Mouse (Mus musculus) gonadal fat pad, adult 2 months (tissue): ENCODE data around the gene Gramd4. TPM values are rescaled to one million over a fixed set of nuclear protein-coding genes. Genes with fewer than 3 reads are reported as not detected.
"Not testable (repeated sequence)": the region's sequence is repeated elsewhere in the genome, so short reads cannot be mapped to it uniquely, and the experiment has no call there.

Source experiments
- DNase-seq: peaks from one replicate; pipeline ENCODE4 v3.0.0-alpha.2; 2012; ENCODE audit warnings: low read depth
- polyA plus RNA-seq: library from polyadenylated mRNA; depleted of rRNA; stranded (reverse); fragments of >200 nt; gene quantifications from 2 replicates; pipeline ENCODE4 v1.2.3, GENCODE M21; 2012

Gene Gramd4
- polyA plus RNA-seq, 1 experiment: 42.5 TPM

DNA sequence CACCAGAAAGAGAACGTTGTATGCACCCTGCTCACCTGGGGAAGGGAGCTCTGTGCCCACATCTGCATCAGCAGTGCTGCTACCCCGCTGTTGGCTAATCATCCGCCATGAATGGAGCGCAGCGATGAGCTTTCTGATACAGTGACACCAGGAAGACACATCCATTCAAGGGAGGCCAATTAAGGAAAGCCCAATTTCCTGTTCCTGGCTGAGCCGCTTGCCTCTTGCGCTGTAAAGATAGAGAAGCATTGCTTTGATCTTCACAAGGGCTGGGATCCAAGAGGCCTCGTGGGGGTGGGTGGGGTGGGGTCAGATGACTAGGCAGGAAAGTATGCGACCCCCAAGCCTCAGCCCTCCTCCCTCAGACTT lies 55.8 kb downstream of the Gramd4 start:
- no peak for DNase-seq

DNA sequence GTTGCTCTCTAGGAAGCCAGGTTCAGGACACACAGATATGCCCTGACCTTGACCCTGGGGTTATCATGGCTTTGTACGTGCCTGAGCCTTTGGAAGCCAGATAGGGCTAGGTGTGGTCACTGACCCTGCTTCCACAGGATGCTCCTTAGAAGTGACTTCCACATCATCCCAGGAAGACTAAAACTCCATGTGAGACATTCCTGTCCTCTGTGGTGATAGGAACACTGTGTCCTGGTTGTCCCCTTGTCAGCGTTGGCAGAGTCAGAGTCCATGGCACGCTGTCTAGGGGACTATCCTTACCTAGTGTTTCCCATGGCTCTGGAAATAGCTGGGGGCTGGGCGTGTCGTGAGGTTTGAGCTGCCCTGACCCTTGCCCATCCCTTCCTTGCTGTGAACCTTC lies 58.9 kb downstream of the Gramd4 start:
- no peak for DNase-seq

DNA sequence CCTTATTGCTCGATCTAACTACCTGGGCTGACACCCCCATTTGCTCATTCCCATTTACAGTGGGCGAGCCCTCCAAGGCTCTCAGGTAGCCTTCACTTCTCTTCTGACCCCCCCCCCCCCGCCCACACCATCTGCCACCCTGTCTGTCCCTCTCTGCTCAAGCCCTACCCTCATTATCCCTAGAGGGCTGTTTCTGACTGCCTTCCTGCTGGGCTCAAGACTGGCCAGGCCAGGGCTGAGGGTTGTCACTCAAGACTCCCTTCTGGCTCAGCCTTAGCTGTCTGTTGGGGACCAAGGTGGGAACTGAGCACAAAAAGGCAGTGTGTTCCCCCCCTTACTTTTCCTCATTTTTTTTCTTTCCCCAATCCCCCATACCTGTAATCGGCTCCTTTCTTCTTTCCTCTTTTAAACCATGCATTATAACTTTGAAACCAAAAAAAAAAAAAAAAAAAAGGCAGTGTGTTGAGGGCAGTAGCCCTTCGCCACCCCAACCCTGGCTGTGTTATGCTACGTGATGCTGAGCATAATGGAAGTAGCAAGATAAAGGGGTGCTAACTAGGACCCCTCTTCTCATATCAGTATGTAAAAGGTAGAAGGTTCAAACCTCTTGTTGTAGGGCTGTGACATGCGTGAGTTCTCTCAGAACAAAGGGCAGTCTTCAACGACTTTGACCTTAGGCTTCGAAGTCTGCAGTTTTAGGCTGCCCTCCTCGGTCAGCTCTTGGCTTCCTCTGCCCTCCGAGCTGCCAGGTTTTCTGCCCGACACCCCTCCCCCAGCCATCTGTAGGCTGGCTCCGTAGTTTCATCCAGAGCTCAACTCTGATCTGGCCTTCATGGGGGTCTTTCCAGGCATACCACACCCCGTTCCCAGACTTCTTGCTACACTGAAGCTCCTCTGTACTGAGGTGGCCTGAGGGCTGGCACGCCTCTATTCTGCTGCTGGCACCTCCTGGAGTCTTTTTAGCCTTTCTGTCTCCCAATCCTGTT lies 59.9 kb downstream of the Gramd4 start:
- no peak for DNase-seq

DNA sequence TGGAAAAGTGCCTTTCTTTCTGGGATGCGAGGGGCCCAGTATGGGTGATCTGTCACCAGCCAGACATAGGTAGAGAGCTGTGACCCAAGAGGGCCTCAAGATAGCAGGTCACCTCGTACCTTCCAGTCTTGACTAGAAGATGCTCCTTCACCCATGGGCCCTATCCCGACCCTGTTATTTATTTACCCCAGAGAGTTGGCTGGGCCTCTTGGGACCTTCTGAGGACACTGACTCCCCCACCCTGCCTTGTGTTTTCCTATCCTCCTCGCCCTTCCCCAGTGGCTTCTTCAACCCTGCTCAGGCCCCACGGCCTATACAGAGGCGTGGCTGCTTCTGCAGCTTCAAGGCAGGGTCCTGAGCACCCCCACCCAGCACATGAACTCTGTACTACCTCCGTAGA lies 61.7 kb downstream of the Gramd4 start:
- DNase-seq: no peak

DNA sequence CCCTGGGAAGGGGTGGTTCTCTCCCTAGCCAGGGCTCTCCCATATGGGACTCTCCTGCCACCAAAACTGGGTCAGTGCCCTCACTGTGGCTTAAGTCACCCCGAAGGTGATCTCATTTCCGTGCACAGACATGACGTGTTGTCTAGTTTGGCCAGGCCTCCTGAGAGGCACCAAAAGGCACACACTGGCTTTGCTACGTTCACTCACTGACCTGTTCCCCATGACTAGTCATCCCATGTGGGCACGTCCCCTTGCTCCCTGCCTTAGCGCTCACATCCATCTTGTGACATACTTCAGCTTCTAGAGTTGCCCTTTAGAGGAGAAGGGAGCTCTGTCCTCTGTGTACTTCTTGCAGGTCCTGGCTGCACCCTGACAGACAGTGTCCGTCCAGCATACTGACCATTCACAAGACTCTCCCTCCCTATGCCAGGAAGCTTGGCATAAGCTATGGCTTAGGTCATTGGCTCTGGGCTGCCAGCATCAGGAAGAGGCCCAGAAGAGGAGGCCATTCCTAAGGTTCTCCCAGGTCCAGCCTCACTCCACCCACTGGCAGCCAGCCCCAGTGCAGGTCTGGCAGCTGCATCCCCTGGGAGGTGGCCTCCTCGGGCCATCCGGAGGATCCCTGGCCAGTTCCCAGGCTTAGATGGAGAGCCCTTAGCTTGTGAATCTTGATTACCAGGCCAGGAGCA lies 64.9 kb downstream of the Gramd4 start:
- no peak for DNase-seq

DNA sequence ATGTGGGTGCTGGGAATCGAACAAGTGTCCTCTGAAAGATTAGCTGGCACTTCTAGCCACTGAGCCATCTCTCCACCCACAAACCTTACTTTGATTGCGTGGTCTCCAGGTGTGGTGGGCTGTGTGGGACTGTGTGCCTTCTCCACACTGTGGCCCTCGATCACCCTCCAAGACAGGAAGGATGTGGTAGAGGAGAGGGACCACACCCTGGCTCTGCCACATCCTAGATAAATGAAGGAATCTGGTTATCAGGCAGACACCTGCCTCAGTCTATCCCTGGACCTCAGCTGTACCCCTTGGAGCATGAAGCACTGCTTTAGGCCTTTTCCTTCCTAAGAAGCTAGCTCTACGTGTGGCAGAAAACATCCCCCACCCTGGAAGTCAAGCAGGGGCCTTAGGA lies 65.9 kb downstream of the Gramd4 start:
- DNase-seq: no peak

DNA sequence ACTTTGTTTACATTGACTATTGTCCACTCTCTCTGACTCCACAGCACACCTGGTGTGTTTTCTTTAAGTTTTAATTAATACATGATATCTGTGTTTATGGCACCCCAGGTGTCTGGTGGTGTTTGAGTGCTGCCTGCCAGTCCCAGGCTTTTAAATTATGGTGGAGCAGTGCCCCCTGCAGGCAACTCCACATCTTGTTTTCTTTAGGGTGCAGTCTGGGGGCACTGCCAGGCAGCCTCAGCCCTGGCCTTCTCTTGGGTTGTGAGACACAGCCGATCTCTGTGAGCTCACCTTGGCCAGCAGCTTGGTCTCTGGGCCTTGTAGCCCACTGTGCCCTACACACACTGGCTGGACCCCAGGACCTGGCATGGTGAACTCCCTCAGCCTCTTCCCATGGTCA lies 66.9 kb downstream of the Gramd4 start:
- DNase-seq: no peak

DNA sequence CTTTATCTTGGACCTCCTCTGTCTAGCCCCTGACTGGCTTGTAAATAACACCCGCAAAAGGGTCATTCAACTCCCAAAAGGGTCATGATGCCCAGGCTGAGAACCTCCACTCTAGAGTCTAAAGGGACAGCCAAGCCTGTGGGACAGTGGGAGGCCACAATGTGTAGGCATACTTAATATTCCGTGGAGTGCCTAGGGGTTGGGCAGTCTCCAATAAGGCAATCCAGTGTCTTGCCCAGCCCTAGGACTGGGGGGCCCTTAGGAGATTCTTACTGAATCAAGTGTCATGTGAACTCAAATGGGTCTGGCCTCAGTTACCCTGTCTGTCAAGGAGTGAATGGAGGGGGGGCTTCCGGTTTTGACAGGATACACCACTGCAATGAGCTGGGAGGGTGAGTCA lies 71.5 kb downstream of the Gramd4 start:
- DNase-seq: no peak

DNA sequence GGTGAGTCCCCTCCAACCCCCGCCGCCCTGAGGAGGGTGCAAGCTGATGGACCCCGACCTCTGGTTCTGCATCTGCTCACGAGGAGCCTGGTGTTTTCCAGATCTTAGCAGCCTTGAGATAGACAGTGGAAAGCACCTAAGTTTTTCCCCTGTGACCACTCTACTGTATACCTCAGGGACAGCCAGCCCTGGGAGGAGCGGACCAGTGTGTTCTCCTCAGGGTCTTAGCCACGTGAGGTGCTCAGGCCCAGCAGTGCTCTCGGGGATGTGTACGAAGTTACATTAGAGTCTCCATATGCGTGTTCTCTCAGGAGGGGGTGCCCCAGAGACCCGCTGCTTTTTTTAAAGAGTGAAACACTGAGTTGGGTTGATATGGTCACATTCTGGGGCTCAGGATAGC lies 73.2 kb downstream of the Gramd4 start:
- no peak for DNase-seq

DNA sequence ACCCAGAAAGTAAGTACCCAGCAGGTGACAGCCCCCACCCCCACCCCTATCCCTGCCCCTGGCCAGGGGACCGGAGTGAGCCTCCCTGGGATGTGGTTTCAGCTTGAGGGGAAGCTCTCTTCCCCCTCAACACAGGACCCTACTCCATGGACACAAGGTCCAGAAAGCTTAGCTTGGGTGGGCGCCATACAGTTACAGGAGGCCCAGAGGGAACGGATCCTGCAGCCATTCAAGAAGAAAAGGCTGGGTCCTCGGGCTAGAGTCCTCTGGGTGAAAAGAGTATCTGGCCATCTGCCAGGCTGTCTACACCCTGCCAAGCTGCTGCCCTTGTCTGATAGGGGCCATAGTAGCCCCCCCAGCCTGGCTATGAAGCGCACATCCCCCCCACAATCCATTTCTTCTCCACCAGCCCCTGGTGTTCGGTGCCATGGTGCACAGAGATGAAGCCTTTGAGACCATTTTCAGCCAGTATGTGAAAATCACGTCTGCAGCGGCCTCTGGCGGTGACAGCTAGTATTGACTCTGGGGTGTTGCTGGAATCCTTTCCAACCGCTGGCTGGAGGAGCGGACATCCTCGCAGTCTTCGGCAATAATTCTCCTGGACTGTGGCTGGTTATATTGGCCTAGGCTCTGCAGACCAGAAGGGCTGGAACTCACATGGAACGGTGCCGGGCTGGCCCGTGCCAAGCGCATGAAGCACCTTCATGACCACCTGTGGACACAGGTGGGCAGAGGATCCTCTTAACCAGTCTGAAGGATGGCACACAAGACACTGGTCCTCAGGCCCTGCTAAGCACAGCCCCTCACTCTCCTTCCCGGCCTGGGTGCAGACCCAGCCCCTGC lies 77.7 kb downstream of the Gramd4 start:
- no peak for DNase-seq

DNA sequence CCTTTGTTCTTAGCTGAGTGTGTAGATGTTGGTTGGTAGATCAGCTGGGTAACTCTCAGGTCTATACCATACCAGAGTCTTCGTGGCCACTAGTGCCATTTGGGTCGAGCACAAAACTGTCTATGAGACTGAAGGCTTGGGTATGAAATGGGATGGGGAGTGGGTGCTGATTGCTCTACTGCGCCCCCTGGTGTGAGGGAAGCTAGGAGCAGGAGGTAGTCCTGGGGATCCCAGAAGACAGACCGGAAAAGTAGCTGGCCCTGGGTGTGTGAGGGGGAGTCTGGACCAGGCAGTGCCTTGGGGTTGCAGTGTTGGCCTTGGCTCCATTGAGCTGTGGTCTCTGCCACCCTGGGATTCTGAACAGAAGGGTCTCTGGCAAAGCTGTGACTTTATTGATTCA lies 80.1 kb downstream of the Gramd4 start:
- DNase-seq: no peak

DNA sequence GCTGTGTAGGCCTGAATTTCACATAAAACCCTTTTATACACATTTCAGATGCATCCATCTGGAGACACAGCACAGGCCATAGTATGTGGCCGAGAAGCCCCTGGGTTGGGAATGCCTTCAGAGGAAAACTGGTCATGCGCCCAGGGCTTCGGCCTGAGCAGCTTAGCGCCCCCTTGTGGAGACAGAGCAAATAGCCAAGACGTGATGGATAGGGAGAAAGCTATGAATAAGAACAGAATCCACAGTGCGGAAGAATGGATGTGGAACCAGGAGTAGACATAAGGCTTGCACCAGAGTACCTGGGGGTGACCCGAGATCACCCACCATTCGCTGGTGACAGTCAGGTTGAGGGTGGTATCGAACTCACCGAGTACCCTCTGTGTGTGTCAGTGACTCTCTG lies 82.8 kb downstream of the Gramd4 start:
- no peak for DNase-seq

DNA sequence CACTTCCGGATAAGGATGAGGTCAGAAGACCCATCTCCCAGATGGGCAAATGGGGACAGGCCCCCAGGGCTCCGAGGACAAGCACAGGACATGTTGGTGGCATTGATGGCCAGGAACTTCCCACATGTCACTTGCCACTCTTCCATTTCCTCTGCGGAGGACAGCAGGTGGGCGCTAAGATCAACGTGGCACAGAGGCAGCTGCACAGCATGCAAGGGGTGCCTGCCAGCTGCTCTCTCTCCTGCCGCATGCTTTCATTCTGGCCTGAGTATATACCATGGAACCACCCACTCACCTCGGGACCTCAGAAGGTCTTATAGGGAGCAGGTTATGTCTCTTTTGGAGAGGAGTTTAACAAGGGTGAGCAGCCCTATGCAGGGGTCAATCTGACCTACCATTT lies 87.1 kb downstream of the Gramd4 start:
- no peak for DNase-seq

DNA sequence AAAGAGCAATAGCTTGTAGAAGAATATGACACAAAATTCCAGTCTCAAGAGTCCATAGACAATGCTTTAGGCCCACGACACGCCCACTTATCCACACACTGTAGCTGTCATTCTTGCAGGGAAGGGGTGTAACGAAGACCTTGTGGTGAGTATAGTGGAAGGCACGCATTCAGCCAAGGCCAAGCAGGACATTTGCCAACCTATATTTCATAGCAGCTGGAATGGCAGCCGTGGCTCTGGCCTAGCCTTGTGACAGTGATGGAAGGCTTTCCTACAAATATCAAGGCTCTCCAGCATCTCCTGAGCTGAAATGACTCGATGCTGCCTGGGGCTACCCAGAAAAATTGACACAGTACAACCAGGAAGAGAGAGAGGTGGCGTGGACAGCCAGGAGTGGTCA lies 87.6 kb downstream of the Gramd4 start:
- DNase-seq: no peak

DNA sequence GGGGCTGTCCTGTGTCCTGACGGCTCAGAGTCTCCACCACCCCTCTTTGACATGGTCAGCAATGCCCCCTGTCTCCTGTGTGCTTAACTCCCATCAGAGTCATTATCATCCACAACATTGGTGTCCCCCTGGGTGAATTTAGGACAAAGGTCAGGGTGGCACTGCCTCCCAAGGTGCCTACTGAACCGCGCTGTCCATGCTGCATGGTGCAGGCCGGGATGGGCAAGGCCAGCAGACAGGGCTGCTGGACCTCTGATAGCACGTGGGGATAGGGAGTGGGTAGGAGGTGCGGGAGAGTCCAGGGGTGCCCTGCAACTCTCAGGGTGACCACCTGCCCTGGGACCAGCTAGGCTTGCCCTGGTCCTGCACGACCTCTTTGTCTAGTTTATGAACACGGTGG lies 89.4 kb downstream of the Gramd4 start:
- no peak for DNase-seq

DNA sequence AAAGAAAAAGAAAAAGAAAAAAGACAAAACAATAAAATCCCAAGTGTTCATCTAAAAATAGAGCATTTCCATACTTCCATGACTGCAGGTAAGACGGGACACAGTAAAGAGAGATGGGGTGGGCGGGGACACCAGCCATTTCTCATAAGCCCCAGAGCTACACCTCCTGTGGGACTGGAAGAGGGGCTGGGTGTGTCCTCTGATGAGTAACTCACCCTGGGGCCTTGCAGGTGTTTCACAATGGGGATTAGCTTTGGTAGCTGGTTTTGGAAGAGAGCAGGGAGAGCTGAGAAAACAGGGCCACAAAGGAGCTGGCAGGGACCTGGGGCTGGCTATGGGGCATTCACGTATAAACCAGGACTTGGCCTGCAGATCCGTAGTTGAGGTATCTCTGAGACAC lies 93.1 kb downstream of the Gramd4 start:
- DNase-seq: peak; percentile 95

DNA sequence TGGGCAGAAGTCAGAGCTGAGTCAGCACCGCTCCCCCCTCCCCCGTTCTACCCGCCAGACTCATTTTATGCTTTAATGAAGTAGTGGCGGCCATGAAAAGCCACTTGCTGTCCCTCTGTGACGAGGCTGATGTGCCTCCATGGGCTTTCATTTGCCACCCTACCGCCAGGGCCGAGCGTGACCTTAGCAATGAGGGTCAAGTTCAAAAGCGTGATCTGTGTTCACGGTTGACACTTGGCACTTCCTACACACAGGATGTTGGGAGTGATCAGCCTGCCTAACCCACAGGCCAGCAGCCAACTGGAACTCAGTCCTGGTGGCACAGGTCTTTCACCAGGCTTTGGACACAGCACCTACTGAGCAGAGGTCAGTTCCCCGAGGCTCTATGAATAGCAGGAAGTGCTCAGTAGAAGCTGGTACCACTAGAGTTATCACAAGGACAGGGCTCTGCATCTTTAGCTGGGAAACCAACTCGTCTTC lies 96.0 kb downstream of the Gramd4 start:
- DNase-seq: no peak

DNA sequence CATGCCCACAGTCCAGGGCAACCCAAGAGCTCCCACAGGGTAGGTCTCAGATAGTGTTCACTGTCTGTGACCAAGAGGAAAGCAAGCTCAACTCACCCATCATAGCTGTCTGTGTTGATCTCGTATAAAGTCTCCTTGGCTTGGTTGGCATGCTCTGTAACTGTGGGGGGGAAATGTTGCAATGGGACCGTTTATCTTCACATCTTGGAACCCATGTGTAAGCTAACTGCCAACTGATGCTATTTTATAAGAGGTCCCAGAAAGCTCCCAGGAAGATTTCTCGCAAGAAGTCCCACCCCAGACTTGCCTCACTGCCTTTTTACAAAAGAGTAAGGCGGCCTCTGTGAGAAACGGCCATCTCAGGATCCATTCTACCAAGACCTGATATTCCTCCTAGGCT lies 99.0 kb downstream of the Gramd4 start:
- peak; percentile 58 for DNase-seq

DNA sequence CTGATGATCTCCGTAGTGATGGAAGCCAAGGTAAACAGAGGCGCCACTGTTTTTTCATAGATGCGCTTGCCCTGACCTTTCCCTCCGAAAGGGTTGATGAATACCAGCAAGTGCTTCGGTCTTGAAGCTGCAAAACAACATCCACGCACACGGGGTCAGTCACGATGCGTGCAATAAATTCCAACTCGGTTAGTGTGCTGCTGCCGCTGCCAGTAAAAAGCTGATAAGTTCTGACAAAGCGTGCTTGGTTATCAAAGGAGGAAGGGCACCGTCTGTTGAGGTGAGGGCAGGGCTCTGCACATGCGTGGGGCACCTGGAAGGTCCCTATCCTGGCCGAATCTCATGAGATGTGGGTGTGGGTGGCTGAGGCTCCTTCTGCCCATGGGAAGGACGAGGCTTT lies 101.6 kb downstream of the Gramd4 start:
- DNase-seq: no peak

DNA sequence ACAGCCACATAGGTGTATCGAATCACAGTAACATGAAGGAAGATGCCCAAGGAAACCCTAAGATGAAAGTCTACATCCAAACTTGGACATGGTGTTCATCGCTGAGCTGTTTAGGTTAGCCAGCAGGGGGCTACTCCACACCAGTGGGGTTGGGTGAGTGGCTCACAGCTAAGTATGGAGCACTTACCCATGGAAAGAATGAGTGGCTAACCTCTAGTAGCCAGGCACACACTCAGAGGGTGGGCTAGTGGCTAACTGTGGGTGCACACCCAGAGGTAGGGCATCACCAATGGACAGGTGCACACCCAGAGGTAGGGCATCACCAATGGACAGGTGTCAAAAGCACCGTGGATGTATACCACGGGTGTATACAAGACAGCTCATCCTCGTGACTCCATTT lies 102.2 kb downstream of the Gramd4 start:
- no peak for DNase-seq

DNA sequence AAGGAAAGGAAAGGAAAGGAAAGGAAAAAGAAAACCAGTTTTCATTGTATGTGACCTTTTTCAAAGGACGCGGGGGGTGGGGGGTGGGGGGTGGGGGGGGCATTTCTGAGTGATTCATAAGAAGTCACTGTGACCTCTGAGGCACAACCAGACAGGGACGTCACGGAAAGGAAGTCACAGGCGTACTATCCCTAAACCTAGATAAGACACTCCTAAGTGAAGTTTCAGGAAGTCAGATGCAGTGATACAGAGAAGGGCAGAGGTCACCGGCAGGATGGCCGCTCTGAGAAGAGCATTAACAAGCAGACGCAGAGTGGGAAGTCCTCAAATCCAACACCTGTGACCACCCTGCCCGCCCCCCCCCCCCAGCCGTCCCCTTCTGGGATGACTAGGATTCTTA lies 103.4 kb downstream of the Gramd4 start:
- DNase-seq: no peak

DNA sequence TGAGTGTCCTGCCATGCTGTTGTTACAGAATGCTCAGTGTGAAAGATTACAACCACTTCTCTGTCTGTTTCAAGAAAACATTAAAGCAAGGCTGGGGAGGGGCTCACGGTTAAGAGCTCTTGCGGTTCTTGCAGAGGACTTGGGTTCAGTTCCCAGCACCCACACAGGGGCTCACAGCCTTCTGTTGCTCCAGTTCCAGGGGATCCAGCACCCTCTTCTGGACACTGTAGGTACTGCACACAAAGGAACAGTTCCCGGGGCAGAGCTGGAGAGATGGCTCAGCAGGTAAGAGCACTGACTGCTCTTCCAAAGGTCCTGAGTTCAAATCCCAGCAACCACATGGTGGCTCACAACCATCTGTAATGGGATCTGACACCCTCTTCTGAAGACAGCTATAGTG lies 104.3 kb downstream of the Gramd4 start:
- not testable (repeated sequence) for DNase-seq
